Comparison of ENCODE assay signal across 7 mouse cellular contexts in genomic region chr6:128844131-128844530, GRCm38 (mm10). TPM values are rescaled to one million over a fixed set of nuclear protein-coding genes. Genes with fewer than 3 reads are reported as not detected.
DNase-seq lines count a peak whose midpoint lies in the region; ATAC-seq and TF ChIP-seq lines count a peak whose summit lies in the region.

No protein-coding gene starts in this region.

- TF ChIP-seq CTCF in brain, embryonic 14.5 days (IDR thresholded peaks at IDR 0.05; ENCODE audit: borderline replicate concordance, extremely low read depth, insufficient read depth, insufficient read length): no peak

- no peaks in the 10 kb centered on the region for H3K27me3 ChIP-seq in forebrain, embryonic 12.5 days
- H3K27me3 ChIP-seq in liver, embryonic 13.5 days: no peaks in the 10 kb centered on the region

- H3K9me3 ChIP-seq in forebrain, embryonic 12.5 days: no peaks in the 10 kb centered on the region
- no peaks in the 10 kb centered on the region for H3K9me3 ChIP-seq in liver, embryonic 13.5 days (replicated peaks)

- peak overlapping the region; percentile 65 for H3K4me2 ChIP-seq in forebrain, embryonic 12.5 days
- H3K4me2 ChIP-seq in liver, embryonic 13.5 days: peak overlapping the region; percentile 93

- ATAC-seq in forebrain, embryonic 12.5 days (ENCODE audit: low FRiP score): no peak
- no peak for ATAC-seq in liver, embryonic 13.5 days (ENCODE audit: low read depth)
- ATAC-seq in activated CD4-positive, CD25-positive, alpha-beta regulatory T cell, adult 4 months: no peak

- TF ChIP-seq POLR2A in brain, embryonic 14.5 days (IDR thresholded peaks at IDR 0.05; ENCODE audit: borderline replicate concordance, extremely low read depth, insufficient read depth, insufficient read length, poor library complexity, severe bottlenecking): no peak

- peaks cover 16% of the 10 kb centered on the region for H3K4me1 ChIP-seq in forebrain, embryonic 12.5 days
- peaks cover 46% of the 10 kb centered on the region for H3K4me1 ChIP-seq in liver, embryonic 13.5 days (replicated peaks)

- no peak overlapping the region for H3K27ac ChIP-seq in forebrain, embryonic 12.5 days
- H3K27ac ChIP-seq in liver, embryonic 13.5 days: no peak overlapping the region

- H3K36me3 ChIP-seq in forebrain, embryonic 12.5 days (replicated peaks): no peaks in the 10 kb centered on the region
- H3K36me3 ChIP-seq in liver, embryonic 13.5 days: no peaks in the 10 kb centered on the region

- peak; percentile 28 for DNase-seq in left cerebral cortex, postnatal 4 days
- no peak for DNase-seq in left cerebral cortex, adult 11 months (ENCODE audit: low spot score)
- peak; percentile 27 for DNase-seq in brain, embryonic 14.5 days (ENCODE audit: low read depth)
- no peak for DNase-seq in liver, embryonic 13.5 days
- DNase-seq in c-Kit-positive CD71-positive TER-119-positive erythroid progenitor cells, embryonic 14.5 days (ENCODE audit: low spot score): no peak

- intact Hi-C loops in left cerebral cortex, postnatal 4 days (cut with DNase I): loop anchor here (5.0 to 10.0 kb wide), 2 partner anchors 37 to 521 kb away; no protein-coding TSS in a partner anchor

- WGBS in forebrain, embryonic 12.5 days: 37% methylated on average over 8 of the region's 8 CpGs
- WGBS in liver, embryonic 13.5 days (ENCODE audit: insufficient replicate concordance): 40% methylated on average over 8 of the region's 8 CpGs

- H3K9ac ChIP-seq in forebrain, embryonic 12.5 days: 0 out of 2 replicates have a peak overlapping the region, but pooled peaks have one; percentile 14
- H3K9ac ChIP-seq in liver, embryonic 13.5 days: no peak overlapping the region

- peak overlapping the region; percentile 75 for H3K4me3 ChIP-seq in forebrain, embryonic 12.5 days (replicated peaks)
- H3K4me3 ChIP-seq in liver, embryonic 13.5 days (replicated peaks): peak overlapping the region; percentile 77

RNA-seq across cellular contexts. Expression of gene Klrb1b, which starts 18.0 kb away (rescaled TPM):
- total RNA-seq in left cerebral cortex, postnatal 4 days (2021): not detected
- polyA plus RNA-seq in brain, embryonic 14.5 days (2012; rRNA removed): 0.05 TPM in 1 of 2 replicates, not detected in the other
- polyA plus RNA-seq in forebrain, embryonic 12.5 days (2016; fragmentation: Nextera tagmentation; extraction: Ambion mirVana): not detected in 2 replicates
- 0.09 TPM in 1 of 2 replicates, not detected in the other for polyA plus RNA-seq in liver, embryonic 13.5 days (2015; fragmentation: Nextera tagmentation; extraction: Ambion mirVana)
- not detected for polyA plus RNA-seq in activated CD4-positive, CD25-positive, alpha-beta regulatory T cell, adult 4 months (2017; shearing (Covaris generic))

RNA-seq across cellular contexts. Expression of gene Gm44511, which starts 18.0 kb away (rescaled TPM):
- not detected for total RNA-seq in left cerebral cortex, postnatal 4 days (2021)
- polyA plus RNA-seq in brain, embryonic 14.5 days (2012; rRNA removed): not detected in 2 replicates
- not detected in 2 replicates for polyA plus RNA-seq in forebrain, embryonic 12.5 days (2016; fragmentation: Nextera tagmentation; extraction: Ambion mirVana)
- polyA plus RNA-seq in liver, embryonic 13.5 days (2015; fragmentation: Nextera tagmentation; extraction: Ambion mirVana): 0.20 TPM in 1 of 2 replicates, not detected in the other
- not detected for polyA plus RNA-seq in activated CD4-positive, CD25-positive, alpha-beta regulatory T cell, adult 4 months (2017; shearing (Covaris generic))

RNA-seq across cellular contexts. Expression of gene Clec2i, which starts 43.3 kb away (rescaled TPM):
- total RNA-seq in left cerebral cortex, postnatal 4 days (2021): not detected
- not detected in 2 replicates for polyA plus RNA-seq in brain, embryonic 14.5 days (2012; rRNA removed)
- 0.10 TPM in 1 of 2 replicates, not detected in the other for polyA plus RNA-seq in forebrain, embryonic 12.5 days (2016; fragmentation: Nextera tagmentation; extraction: Ambion mirVana)
- 0.09 and 0.16 TPM in 2 replicates for polyA plus RNA-seq in liver, embryonic 13.5 days (2015; fragmentation: Nextera tagmentation; extraction: Ambion mirVana)
- polyA plus RNA-seq in activated CD4-positive, CD25-positive, alpha-beta regulatory T cell, adult 4 months (2017; shearing (Covaris generic)): 10 to 100 TPM; 55.9 to 76.5 TPM

RNA-seq across cellular contexts. Expression of gene BC035044, which starts 46.8 kb away (rescaled TPM):
- total RNA-seq in left cerebral cortex, postnatal 4 days (2021): 1 to 10 TPM in 1 of 2 experiments, under 1 TPM in 1; 0.64 to 1.0 TPM
- 0.30 and 0.49 TPM in 2 replicates for polyA plus RNA-seq in brain, embryonic 14.5 days (2012; rRNA removed)
- polyA plus RNA-seq in forebrain, embryonic 12.5 days (2016; fragmentation: Nextera tagmentation; extraction: Ambion mirVana): 0.17 and 0.43 TPM in 2 replicates
- polyA plus RNA-seq in liver, embryonic 13.5 days (2015; fragmentation: Nextera tagmentation; extraction: Ambion mirVana): 6.9 and 7.6 TPM in 2 replicates
- 1 to 10 TPM; 4.2 to 6.0 TPM for polyA plus RNA-seq in activated CD4-positive, CD25-positive, alpha-beta regulatory T cell, adult 4 months (2017; shearing (Covaris generic))

RNA-seq across cellular contexts. Expression of gene Klrb1c, which starts 55.1 kb away (rescaled TPM):
- not detected for total RNA-seq in left cerebral cortex, postnatal 4 days (2021)
- 0.05 and 0.07 TPM in 2 replicates for polyA plus RNA-seq in brain, embryonic 14.5 days (2012; rRNA removed)
- 0.08 TPM in 1 of 2 replicates, not detected in the other for polyA plus RNA-seq in forebrain, embryonic 12.5 days (2016; fragmentation: Nextera tagmentation; extraction: Ambion mirVana)
- polyA plus RNA-seq in liver, embryonic 13.5 days (2015; fragmentation: Nextera tagmentation; extraction: Ambion mirVana): 0.08 and 0.10 TPM in 2 replicates
- polyA plus RNA-seq in activated CD4-positive, CD25-positive, alpha-beta regulatory T cell, adult 4 months (2017; shearing (Covaris generic)): 1 to 10 TPM; 1.5 to 3.8 TPM

Comparison
In these comparisons a context has a peak if more than half of its experiments do, and no peak if none do; other contexts are left out.
1. DNase-seq: peak in left cerebral cortex, postnatal 4 days (single experiment) and brain, embryonic 14.5 days (single experiment); none in left cerebral cortex, adult 11 months (single experiment), liver, embryonic 13.5 days (single experiment) and c-Kit-positive CD71-positive TER-119-positive erythroid progenitor cells, embryonic 14.5 days (single experiment).
2. RNA of gene Clec2i, which starts 43.3 kb away (polyA plus RNA-seq): 55.9 to 76.5 TPM in activated CD4-positive, CD25-positive, alpha-beta regulatory T cell, adult 4 months; 0.10 TPM in forebrain, embryonic 12.5 days, 0.09 to 0.16 TPM in liver, embryonic 13.5 days and not detected in brain, embryonic 14.5 days; every median in the first group is over 10 times any median in the second.